Mouse (Mus musculus) embryonic fibroblast, embryonic 13.5 days (primary cell): Measurements from ENCODE around the gene Cpeb4. TPM values are rescaled to one million over a fixed set of nuclear protein-coding genes. Genes with fewer than 3 reads are reported as not detected.

Source experiments
- H3K27ac ChIP-seq: 2 replicates; pipeline ENCODE4 v1.5.1; 2012; ENCODE audit warnings: low read length, control low read depth, inconsistent platforms; ENCODE audit not compliant: insufficient read depth
- H3K4me1 ChIP-seq: 2 replicates; pipeline ENCODE4 v1.6.1; 2011; ENCODE audit warnings: low read length; ENCODE audit not compliant: control insufficient read depth, insufficient read depth
- H3K4me3 ChIP-seq: 2 replicates; pipeline ENCODE4 v1.5.1; 2011; ENCODE audit warnings: mild to moderate bottlenecking, control low read depth, low read length; ENCODE audit not compliant: insufficient read depth
- CTCF ChIP-seq: IDR thresholded peaks from 2 replicates; pipeline ENCODE4 v1.5.1; 2011; ENCODE audit warnings: mild to moderate bottlenecking, control low read depth, low read length, moderate library complexity, borderline replicate concordance; ENCODE audit not compliant: insufficient read depth
- POLR2A ChIP-seq: IDR thresholded peaks from 2 replicates; pipeline ENCODE4 v1.6.1; 2011; ENCODE audit warnings: low read depth, mild to moderate bottlenecking, control low read depth, low read length, moderate library complexity
- polyA plus RNA-seq: library from polyadenylated mRNA; stranded (reverse); fragments of >200 nt; gene quantifications from 2 replicates; pipeline ENCODE4 v1.2.4, GENCODE M21; 2011; ENCODE audit warnings: low read depth; ENCODE audit not compliant: missing spikeins, insufficient read length

Gene Cpeb4
- polyA plus RNA-seq, 1 experiment: 19.5 TPM

DNA sequence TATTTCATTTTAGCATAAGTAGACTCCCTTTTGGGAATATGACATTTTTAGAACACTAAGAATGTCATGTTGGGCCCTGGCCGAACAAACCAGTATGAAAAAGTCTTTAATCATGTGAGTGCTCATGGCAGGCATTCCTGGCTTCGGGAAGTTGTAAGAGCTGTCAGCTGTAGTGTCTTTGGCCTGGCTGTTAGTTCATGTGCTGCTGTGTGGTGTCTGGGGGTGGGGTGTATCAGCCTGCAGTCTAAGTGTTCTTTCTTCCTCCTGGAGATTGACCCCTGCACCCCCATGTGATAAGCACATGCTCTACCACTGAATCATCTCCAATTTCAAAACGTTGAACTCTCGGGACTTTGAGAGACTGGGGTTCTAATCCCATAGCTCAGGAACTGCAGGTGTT is 63.6 kb downstream of the Cpeb4 start:
- no peak overlapping the region for H3K27ac ChIP-seq
- H3K4me1 ChIP-seq: no peaks in the 10 kb centered on the region
- no peak for TF ChIP-seq POLR2A
- TF ChIP-seq CTCF: no peak
- no peak overlapping the region for H3K4me3 ChIP-seq

- H3K4me1 ChIP-seq: no peaks in the 10 kb centered on the region
- no peak overlapping the region for H3K27ac ChIP-seq
- TF ChIP-seq POLR2A (no peak), CTCF (no peak)
- no peak overlapping the region for H3K4me3 ChIP-seq
Observed at GRCm38 (mm10) chr11:31936910-31937525, 65.0 kb downstream of the Cpeb4 start.

DNA sequence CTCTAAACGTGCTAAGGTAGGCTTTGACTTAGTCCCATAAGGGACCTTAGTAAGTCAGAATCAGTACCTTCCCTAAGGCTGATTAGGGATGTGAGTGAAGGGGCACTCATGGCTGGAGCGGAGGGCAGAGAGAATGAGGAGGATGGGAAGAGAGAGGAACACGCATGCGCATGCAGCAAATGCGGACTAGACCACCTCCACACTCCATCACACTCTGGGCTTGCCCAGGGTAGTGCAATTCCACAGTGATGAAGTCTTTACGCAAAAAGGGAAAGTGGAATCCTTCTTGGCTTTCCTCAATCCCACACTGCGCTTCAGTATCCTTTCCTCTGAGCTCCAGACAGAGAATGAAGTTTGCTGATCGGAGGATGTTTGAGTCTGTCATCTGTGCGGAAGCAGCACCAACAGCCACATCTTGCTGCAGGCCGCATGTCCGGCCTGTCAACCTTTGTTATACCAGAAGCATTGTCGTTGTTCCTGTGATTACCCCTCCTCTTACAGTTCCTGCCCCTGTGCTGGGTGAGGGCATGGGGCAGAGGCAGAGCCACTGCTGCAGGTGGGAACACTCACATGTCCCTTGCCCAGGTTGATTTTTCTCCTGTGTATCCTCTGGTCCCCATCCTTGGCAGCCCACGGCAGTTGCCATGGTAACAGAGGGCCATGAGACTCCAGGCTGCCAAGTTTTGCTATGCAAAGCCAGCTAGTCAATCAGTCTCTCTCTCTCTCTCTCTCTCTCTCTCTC is 69.1 kb downstream of the Cpeb4 start:
- no peak for TF ChIP-seq CTCF
- no peak for TF ChIP-seq POLR2A
- H3K27ac ChIP-seq: no peak overlapping the region

GRCm38 (mm10) chr11:31941640-31942638 is 69.9 kb downstream of the Cpeb4 start:
- Histone ChIP-seq H3K27ac (no peak overlapping the region), H3K4me3 (no peak overlapping the region), H3K4me1 (no peaks in the 10 kb centered on the region)
- no peak for TF ChIP-seq POLR2A
- TF ChIP-seq CTCF: no peak

More for the DNA sequence above, 69.1 kb downstream of the Cpeb4 start:
- H3K4me1 ChIP-seq: no peaks in the 10 kb centered on the region
- no peak overlapping the region for H3K4me3 ChIP-seq

DNA sequence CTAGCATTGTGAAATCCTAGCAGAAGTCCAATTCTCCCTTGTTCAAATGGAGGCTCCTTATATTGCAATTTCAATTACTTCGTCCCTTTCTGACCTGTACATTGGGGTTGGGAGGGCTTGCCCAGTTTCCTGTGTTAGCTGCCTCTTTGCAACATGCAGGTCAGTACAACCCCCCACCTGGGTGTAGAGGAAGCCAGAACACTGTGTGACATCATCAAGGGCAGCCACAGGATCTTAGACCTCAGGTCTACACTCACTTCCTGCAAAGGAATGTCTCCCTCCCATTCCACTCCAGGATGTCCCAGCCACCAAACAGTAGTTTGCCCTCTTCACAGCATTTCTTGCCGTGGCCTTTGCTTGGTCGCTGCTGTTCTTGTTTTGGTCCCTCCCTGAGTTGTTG is 73.5 kb downstream of the Cpeb4 start:
- Histone ChIP-seq H3K4me1 (no peaks in the 10 kb centered on the region), H3K27ac (no peak overlapping the region), H3K4me3 (no peak overlapping the region)
- TF ChIP-seq POLR2A (no peak), CTCF (no peak)

- no peak for TF ChIP-seq POLR2A
- no peak for TF ChIP-seq CTCF
- Histone ChIP-seq H3K27ac (no peak overlapping the region), H3K4me1 (no peaks in the 10 kb centered on the region), H3K4me3 (peak overlapping the region; percentile 18)
Observed at GRCm38 (mm10) chr11:31948462-31949330, 76.7 kb downstream of the Cpeb4 start.

- H3K4me1 ChIP-seq: no peaks in the 10 kb centered on the region
- peak overlapping the region; percentile 18 for H3K4me3 ChIP-seq
- H3K27ac ChIP-seq: no peak overlapping the region
- TF ChIP-seq POLR2A (no peak), CTCF (no peak)
Observed at GRCm38 (mm10) chr11:31949331-31949785, 77.3 kb downstream of the Cpeb4 start.

DNA sequence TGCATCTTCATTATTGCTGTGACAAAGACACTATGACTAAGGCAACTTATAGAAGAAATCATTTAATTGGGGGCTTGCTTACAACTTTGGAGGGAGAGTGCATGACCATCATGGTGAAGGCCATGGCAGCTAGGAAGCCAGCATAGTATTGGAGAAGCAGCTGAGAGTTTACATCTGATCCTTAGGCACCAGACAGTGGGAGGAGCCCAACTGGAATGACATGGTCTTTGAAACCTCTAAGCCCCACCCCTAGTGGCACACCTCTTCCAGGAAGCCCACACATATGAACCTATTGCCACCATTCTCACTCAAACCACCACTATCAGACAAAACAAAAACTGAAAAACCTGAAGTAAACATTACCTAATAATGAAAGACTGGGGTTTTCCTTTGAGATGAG is 88.1 kb downstream of the Cpeb4 start:
- H3K27ac ChIP-seq: no peak overlapping the region
- TF ChIP-seq POLR2A: no peak
- no peak for TF ChIP-seq CTCF
- H3K4me1 ChIP-seq: no peaks in the 10 kb centered on the region
- H3K4me3 ChIP-seq: no peak overlapping the region

DNA sequence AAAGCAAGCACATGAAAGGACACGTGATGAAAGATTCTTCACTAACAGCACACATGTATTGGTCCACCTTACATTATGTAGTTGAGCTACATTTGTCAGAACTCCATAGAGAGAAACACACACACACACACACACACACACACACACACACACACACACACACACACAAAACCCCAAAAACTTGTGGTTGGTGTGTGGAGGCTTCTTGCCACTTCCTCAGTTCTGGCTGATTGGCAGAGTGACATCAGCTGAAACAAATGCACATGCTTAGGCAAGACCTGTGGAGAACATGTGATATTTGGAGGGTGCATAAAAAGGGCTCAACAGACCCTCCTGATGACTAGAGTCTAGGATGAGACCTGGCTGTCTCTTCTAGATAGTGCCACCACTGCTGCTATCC is 92.0 kb downstream of the Cpeb4 start:
- no peak overlapping the region for H3K4me3 ChIP-seq
- no peak for TF ChIP-seq CTCF
- TF ChIP-seq POLR2A: no peak

More for the DNA sequence above, 92.0 kb downstream of the Cpeb4 start:
- no peaks in the 10 kb centered on the region for H3K4me1 ChIP-seq
- H3K27ac ChIP-seq: no peak overlapping the region
